Mouse (Mus musculus) neutrophil, adult 5-6 weeks (primary cell): ENCODE measurements around the gene Trim56. TPM values are rescaled to one million over a fixed set of nuclear protein-coding genes. Genes with fewer than 3 reads are reported as not detected.

Source experiments
- total RNA-seq: library from RNA; stranded (forward); fragments of 200-1000 nt; gene quantifications from 2 replicates; pipeline ENCODE4 v1.2.3, GENCODE M21; 2017

The Trim56 gene
- total RNA-seq, 1 experiment from 2014 or later = 79.3 TPM

Other genes with a start within 250 kb of the Trim56 start
- gene Col26a1, start 233.0 kb downstream of the Trim56 start, total RNA-seq = not detected in 2 replicates
- 4.4 and 8.8 TPM in 2 replicates for gene Ift22, start 208.1 kb downstream of the Trim56 start, total RNA-seq
- 95.6 and 118 TPM in 2 replicates for gene Fis1, start 162.9 kb downstream of the Trim56 start, total RNA-seq
- 1.2 and 3.0 TPM in 2 replicates for gene Cldn15, start 149.6 kb downstream of the Trim56 start, total RNA-seq
- gene Plod3, start 129.2 kb downstream of the Trim56 start, total RNA-seq = 76.2 TPM in 2 replicates
- 30.1 and 31.9 TPM in 2 replicates for gene Znhit1, start 128.2 kb downstream of the Trim56 start, total RNA-seq
- not detected in 2 replicates for gene Vgf, start 89.8 kb downstream of the Trim56 start, total RNA-seq
- gene Ap1s1, start 70.1 kb downstream of the Trim56 start, total RNA-seq = 9.2 and 16.7 TPM in 2 replicates
- gene Serpine1, start 43.9 kb downstream of the Trim56 start, total RNA-seq = not detected in 2 replicates
- gene Muc3, start 33.1 kb upstream of the Trim56 start, total RNA-seq = not detected in 2 replicates
- gene Muc3a, start 96.2 kb upstream of the Trim56 start, total RNA-seq = 0.58 and 2.3 TPM in 2 replicates
- gene Ache, start 171.3 kb upstream of the Trim56 start, total RNA-seq = 0.25 and 0.47 TPM in 2 replicates
- gene Ufsp1, start 178.4 kb upstream of the Trim56 start, total RNA-seq = 3.8 and 4.2 TPM in 2 replicates
- 326 and 333 TPM in 2 replicates for gene Srrt, start 191.5 kb upstream of the Trim56 start, total RNA-seq
- 5.5 and 7.1 TPM in 2 replicates for gene Trip6, start 198.2 kb upstream of the Trim56 start, total RNA-seq
- 38.5 and 44.8 TPM in 2 replicates for gene Slc12a9, start 217.4 kb upstream of the Trim56 start, total RNA-seq
- gene Ephb4, start 233.9 kb upstream of the Trim56 start, total RNA-seq = not detected in 2 replicates